ENCODE assay signal across 8 mouse cellular contexts in genomic region chr4:58912629-58913335, GRCm38 (mm10). TPM values are rescaled to one million over a fixed set of nuclear protein-coding genes. Genes with fewer than 3 reads are reported as not detected.
A peak's percentile ranks its signal among the peaks of the same experiment; 100 is the strongest.
DNase-seq lines count a peak whose midpoint lies in the region; ATAC-seq and TF ChIP-seq lines count a peak whose summit lies in the region.

TSS of gene Ecpas (minus strand) at chr4:58912749.

- peak; percentile 81 for ATAC-seq in lung, embryonic 14.5 days (ENCODE audit: insufficient read depth)

- no peaks in the 10 kb centered on the region for H3K36me3 ChIP-seq in lung, embryonic 14.5 days (ENCODE audit: insufficient read depth)

- H3K27me3 ChIP-seq in lung, embryonic 14.5 days (ENCODE audit: insufficient read depth, low read length), result no peaks in the 10 kb centered on the region

- no peaks in the 10 kb centered on the region for H3K9me3 ChIP-seq in lung, embryonic 14.5 days (ENCODE audit: low read depth, low read length)

- DNase-seq in ES-CJ7 (ENCODE audit: low read depth, low spot score), result peak; percentile 58
- DNase-seq in c-Kit-positive CD71-negative TER-119-negative erythroid progenitor cells, embryonic 14.5 days (ENCODE audit: low read depth), result peak; percentile 67
- DNase-seq in forelimb bud, embryonic 11.5 days (ENCODE audit: low read depth, low spot score), result peak; percentile 72
- DNase-seq in heart, postnatal 4 days, result peak; percentile 83
- DNase-seq in layer of hippocampus, adult 8-10 months (ENCODE audit: low spot score in 2 of 2), result peak; percentile 52 to 66
- peak; percentile 87 for DNase-seq in lung, embryonic 14.5 days
- peak; percentile 68 for DNase-seq in ovary, postnatal 14 days (ENCODE audit: low spot score)
- DNase-seq in thymus, postnatal 0 days (ENCODE audit: low spot score), result peak; percentile 68

- TF ChIP-seq CTCF in lung, embryonic 14.5 days (IDR thresholded peaks at IDR 0.05; ENCODE audit: low read depth), result no peak

- H3K9ac ChIP-seq in lung, embryonic 14.5 days, result peak within 1 kb of the TSS; percentile 96

- H3K27ac ChIP-seq in lung, embryonic 14.5 days (ENCODE audit: low read depth), result peak within 1 kb of the TSS; percentile 97

- H3K4me2 ChIP-seq in lung, embryonic 14.5 days, result peak within 1 kb of the TSS; percentile 75

- peaks cover 6% of the 10 kb centered on the region for H3K4me1 ChIP-seq in lung, embryonic 14.5 days (ENCODE audit: insufficient read depth)

- H3K4me3 ChIP-seq in lung, embryonic 14.5 days (ENCODE audit: low read depth, low read length), result peak within 1 kb of the TSS; percentile 82

- 3% methylated on average over 43 of the region's 43 CpGs for WGBS in lung, embryonic 14.5 days

RNA-seq across cellular contexts. Expression of gene Ecpas, which starts in this region (rescaled TPM):
- 100 to 1,000 TPM; 129 to 131 TPM for total RNA-seq in heart, postnatal 4 days (2021)
- 100 to 1,000 TPM; 118 to 183 (median 129) TPM for total RNA-seq in layer of hippocampus, adult 8-10 months (2022)
- 41.1 and 41.5 TPM in 2 replicates for polyA plus RNA-seq in lung, embryonic 14.5 days (2014; fragmentation: Nextera tagmentation; extraction: Ambion mirVana)
- polyA plus RNA-seq in thymus, postnatal 0 days (2015; fragmentation: Nextera tagmentation; extraction: Ambion mirVana), result 28.0 and 28.1 TPM in 2 replicates

Comparison
In these comparisons a context has a peak if more than half of its experiments do, and no peak if none do; other contexts are left out.
1. Peak in every context shown above with its lines: DNase-seq, ATAC-seq, H3K4me3 ChIP-seq and H3K27ac ChIP-seq.